Mouse (Mus musculus): ENCODE results near the gene Uqcrc1. TPM values are rescaled to one million over a fixed set of nuclear protein-coding genes. Genes with fewer than 3 reads are reported as not detected.

Uqcrc1 gene
- total RNA-seq (2021) (100 to 1,000 TPM; 546 to 765 TPM), polyA plus RNA-seq (2012; rRNA removed) (797 and 881 TPM in 2 replicates)
- long read RNA-seq, transcript Uqcrc1-201 (13 exons, 1,653 nt) = major isoform, 1,278 of 1,346 reads
- long read RNA-seq, partial matches to known transcripts = 47 of 1,346 reads
- long read RNA-seq, other reads (novel, unspliced or antisense) = 21 of 1,346 reads

DNA sequence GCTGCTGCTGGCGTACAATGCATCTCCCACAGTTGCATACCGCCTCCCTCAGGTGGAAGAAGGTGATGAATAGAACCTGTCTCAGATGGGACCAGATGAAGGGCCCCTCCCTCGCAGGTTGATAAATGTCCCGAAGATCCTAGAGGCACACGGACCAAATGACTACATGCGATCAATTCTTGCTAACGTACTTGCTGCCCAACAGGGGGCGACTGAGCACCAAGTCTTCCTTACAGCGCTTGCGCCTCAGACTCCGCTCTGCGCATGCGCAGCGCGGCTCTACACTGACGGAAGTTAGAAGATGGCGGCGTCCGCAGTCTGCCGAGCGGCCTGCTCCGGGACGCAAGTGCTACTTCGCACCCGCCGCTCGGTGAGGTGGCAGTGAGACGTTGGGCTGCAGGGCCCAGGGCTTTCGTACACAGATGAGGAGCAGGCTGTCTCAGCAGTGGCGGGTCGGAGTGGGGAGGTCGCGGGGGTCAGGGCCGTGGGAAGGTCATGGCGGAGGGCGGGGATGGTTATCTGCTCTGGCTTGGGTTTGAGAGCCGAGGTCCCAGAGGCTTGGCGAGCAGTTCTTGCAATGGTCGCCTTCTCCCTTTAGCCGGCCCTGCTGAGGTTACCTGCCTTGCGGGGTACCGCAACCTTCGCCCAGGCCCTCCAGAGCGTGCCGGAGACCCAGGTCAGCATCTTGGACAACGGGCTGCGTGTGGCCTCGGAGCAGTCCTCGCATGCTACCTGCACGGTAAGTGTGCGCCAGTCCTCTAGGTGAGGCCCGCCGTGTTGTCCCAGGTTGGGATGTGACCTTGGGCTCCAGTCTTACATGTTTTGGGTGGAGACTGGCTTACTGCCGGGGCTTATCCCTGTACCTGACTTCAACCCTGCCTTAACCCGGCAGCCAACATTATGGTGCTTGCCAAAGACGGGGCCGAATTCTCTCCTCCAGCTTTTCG lies at the start of gene Uqcrc1:
TSS of gene Uqcrc1 (plus strand) at position 216 of the 947 bp plus-strand sequence.
- DNase-seq = peak; percentile 93

DNA sequence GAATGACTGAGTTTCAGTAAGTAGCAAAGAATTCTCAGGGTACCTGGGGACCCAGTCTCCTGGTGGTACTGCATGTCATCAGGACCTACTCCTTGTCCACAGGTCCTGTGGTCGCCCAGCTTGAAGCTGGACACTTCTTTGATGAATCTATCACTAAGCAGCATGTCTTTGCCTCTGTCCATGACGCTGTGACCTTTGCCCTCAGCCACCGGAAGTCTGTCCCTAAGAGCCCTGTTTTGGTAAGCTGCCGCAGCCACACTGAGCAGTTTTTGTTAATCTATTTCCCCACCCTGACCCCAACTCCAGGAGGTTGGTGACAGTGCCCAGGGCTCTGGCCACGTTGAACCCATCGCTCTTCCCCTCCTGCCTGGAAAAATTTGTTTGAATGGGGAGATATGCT lies 24.1 kb upstream of the Uqcrc1 start:
- no peak for DNase-seq

GRCm38 (mm10) chr9:108913161-108913560 lies 23.3 kb upstream of the Uqcrc1 start:
- peak; percentile 57 for DNase-seq

DNA sequence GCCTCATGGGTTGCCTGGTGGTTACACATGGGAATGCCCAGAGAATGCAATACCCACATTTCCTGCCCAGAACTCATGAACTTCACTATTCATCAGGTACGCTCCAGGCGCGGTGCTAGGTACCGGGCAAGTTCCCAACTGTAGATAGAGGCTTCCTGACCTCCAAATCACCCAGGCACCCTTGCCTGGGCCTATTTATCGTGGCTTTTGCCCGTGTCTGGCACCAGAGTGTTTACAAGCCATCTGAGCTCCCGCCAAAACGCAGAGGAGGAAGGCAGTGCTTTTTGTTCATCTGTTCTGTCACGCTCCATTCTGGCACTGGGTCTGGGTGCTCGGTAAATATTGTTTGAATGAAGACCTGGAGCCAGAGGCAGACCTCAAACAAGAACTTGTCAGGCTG lies 22.8 kb upstream of the Uqcrc1 start:
- no peak for DNase-seq

DNA sequence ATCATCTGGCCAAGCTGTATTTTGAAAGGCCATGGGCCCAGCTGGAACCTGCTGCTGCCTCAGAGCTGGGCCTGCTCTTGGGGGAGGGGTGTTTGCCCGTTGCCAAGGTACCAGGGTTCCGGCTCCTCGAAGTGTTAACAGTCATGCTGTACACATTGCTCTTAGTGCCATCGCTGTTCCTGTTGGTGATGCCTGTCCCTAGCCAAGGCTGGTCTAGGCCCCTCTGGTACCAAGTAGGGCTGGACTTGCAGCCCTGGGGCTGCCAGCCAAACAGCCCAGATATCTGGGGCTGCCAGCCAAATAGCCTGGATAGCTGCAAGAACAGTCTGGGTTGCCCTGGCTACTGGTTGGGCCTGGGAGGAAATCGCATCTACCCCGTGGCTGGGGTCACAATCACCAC lies 21.9 kb upstream of the Uqcrc1 start, which contains the start of gene Tmem89:
TSS of gene Tmem89 (plus strand) at position 129 of the 400 bp plus-strand sequence.
- no peak for DNase-seq

GRCm38 (mm10) chr9:108925897-108926296 lies 10.5 kb upstream of the Uqcrc1 start:
- peak; percentile 65 for DNase-seq

DNA sequence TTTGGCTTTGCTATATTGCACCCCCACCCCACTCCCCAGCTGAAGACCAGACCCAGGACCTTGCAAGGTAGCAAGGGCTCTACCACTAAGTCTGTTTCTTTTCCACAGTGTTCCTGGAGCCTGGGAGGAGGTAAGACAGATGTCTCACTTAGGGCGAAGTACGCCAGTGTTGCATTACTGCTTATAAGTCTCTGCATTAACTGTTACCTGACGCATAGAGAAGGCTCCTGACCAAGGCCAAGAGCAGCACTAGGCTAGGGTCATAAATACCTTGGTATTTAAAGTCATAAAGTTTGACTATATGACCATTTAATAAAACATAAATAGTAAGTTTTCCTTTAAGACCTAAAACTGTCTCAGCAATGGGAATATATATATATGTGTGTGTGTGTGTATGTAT lies 8.0 kb upstream of the Uqcrc1 start:
- no peak for DNase-seq

DNA sequence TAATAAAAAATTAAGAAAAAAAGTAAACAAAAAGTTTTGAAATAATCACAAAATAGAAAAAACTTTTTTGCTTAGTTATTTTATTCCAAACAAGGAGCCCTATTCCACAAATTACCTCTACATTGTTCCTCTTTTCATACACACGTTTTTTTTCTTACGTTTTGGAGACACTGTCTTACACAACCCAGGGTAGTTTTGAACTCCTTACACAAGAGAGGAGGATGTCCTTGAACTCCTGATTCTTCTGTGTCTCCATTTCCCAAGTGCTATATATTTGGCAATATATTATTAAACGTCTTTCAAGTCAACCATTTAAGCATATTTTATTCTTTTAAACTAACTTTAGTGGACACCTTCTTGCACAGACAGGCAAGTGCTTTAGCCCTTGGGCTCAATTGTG lies 442 bp upstream of the Uqcrc1 start:
- DNase-seq = no peak

DNA sequence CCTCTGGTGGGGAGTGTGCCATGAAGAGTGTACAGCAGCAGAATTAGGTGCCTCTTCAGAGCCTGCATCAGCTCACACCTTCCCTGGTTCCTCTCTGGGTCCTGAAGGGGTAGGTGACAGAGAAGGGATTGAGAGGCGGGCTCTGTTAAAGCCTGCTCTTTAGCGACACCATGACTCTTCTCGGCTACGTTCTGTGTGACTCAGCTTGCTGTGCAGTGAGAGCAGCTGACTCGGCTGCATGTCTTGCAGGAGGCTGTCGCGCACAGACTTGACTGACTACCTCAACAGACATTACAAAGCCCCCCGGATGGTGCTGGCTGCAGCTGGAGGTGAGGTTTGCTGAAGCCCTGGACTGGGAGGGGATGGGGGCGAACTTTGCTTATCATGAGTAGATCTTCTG lies 8.7 kb downstream of the Uqcrc1 start:
- DNase-seq = no peak

GRCm38 (mm10) chr9:108945608-108946007 lies 9.2 kb downstream of the Uqcrc1 start:
- no peak for DNase-seq

DNA sequence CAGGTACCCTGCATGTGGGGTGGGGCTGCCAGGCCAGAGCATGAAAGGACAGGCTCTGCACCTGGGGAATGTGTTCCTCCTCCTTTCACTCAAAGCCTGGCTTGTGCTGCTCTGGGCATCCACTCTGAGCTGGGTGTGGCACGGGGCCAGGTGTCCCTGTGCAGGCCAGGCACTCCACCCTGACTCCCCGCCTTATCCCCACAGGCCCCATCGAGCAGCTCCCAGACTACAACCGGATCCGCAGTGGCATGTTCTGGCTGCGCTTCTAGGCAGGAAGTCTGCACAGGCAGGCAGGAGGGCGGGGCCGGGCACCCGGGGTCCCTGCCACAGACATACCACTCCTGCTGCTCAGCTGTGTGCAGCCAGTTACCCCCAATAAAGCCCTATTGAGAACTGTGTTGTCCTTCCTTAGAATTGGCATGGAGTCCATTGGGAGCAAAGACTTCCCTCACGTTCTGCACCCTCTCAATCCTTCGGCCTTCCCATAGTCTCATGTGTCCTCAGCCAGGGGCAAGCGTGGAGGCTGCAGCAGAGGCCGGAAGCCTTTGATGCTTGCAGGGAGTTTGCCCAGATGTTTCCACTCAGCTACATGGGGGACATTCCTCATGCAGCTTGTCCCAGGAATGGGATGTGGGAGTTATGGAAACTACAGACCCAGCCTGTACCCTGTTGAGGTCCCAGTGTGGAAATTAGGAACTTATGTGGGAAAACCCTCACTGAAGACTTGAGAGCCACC lies 13.0 kb downstream of the Uqcrc1 start:
- no peak for DNase-seq

DNA sequence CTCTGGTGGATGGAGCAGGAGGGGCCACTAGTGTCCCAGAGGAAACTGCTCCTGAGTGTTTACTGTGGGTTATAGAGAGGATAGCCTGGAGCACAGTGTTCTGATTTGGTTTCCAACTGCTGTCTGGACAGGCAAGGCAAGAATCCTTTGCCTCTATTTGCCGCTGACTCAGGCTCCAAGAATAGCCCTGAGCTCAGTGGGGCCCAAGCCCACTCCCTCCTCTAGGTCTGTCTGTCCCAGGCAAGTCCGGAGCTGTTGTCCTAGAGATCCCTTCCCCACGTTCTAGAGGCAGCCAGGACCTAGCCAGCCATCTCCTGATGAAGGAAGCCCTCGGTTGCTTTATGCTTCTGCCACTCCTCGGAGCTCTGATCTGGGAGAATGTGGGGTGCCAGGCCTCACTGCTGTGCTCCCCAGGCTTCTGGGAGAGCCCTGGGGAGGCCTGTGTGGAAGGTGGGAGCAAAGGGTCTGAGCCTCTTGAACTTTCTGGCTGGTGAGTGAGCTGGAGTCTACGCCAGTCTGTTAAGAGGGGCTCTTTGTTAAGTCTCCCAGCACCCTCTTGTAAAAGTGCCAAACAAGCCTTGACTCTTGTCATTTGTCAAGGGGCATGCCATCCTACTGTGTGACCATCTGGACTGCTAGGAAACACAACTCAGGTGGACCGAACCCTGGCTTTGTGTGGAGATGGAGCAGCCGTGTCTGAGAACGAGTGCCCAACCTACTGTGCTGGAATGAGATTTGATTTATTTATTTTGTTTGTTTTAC lies 13.7 kb downstream of the Uqcrc1 start:
- no peak for DNase-seq

GRCm38 (mm10) chr9:108953081-108953636 lies 16.7 kb downstream of the Uqcrc1 start, which contains the start of gene Col7a1:
TSS of gene Col7a1 (plus strand) at chr9:108953586.
- DNase-seq = peak; percentile 15

DNA sequence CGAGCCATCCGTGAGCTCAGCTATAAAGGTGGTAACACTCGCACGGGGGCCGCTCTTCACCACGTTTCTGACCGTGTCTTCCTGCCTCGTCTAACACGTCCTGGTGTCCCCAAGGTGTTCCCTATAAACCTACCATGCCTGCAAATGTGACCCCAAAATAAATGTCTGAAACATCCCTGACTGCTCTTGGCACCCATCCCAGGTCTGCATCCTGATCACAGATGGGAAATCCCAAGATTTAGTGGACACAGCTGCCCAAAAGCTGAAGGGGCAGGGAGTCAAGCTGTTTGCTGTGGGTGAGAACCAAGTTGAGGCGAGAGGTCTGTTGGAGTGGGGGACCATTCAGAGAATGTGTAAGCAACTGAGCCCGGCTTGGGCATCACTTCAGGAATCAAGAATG lies 18.8 kb downstream of the Uqcrc1 start:
- DNase-seq = no peak

DNA sequence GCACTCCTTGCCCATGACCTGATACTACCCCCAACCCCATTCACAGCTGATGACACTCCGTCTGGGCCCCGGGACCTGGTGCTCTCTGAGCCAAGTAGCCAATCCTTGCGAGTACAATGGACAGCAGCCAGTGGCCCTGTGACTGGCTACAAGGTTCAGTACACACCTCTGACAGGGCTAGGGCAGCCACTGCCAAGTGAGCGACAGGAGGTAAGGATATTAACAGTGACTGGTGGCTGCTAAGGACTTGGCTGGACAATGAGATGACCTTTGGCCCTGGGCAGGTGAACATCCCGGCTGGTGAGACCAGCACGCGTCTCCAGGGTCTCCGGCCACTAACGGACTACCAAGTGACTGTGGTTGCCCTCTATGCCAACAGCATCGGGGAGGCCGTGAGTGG lies 19.4 kb downstream of the Uqcrc1 start:
- no peak for DNase-seq

DNA sequence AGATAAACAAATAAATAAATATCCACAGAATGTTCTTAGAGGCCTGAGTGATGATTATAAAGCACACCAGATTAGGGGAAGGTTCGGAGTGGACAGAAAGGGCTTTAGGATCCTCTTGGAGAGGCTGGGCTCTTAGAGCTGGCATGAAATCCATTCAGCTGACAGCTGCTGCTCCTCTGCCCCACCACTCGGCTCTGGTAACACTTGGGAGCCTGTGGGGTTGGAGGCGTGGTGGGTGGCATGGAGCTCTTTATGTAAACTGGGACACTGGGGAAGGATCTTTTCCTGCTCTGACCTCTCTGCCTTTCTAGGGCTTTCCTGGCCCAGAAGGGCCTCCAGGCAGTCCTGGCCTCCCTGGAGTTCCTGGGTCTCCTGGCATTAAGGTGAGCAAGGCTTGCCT lies 27.1 kb downstream of the Uqcrc1 start:
- DNase-seq = no peak

DNA sequence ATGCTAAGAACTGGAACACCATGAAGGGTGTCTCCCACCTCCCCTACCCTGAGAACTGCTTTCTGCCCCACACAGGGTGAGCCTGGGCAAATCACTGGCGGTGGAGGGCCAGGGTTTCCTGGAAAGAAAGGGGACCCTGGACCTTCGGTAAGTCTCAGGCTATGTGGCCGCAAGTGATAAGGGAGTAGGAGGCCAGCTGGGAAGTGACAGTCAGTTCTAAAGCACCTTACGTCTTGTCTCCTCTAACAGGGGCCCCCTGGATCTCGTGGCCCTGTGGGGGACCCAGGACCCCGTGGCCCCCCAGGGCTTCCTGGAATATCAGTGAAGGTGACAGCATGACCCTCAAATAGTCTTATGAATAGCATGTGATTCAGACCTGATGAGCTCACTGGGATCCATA lies 27.9 kb downstream of the Uqcrc1 start:
- DNase-seq = no peak

DNA sequence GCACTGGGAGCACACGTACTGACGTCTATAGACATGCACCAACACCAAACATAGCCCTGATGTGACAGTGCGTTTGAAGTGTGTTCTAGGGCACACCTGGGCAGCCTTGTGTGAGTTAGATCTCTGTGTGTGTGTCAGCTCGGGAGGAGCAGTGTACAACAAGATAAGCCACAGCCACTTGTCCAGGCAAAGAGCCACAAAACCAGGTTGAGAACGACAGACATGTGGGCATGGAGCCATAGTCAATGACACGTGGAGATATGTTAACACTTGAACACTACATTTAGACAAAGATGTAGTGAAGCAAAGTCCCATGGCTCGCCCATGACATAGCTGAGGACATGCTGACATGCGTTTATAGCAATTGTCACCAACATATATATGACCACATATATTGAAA lies 34.2 kb downstream of the Uqcrc1 start:
- DNase-seq = no peak

DNA sequence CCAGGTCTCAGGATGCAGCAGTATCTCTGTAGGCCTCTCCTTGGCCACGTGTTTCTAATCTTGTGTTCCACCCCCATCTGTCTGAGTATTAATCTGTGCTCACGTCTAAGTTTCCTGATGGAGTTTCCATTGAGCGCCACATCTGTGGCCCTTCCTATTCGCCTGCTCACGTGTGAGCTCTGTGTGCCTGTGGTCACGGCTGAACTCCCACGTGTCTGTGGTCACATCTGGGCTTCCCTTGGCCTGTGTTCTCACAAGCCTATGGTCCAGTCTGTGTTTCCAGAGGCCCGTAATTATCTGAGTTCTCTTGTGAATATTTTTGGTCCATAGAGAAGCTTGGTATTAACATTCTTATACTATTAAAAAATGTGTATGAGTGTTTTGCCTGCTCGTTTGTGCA lies 40.0 kb downstream of the Uqcrc1 start:
- no peak for DNase-seq

- peak; percentile 53 for DNase-seq
Measured at GRCm38 (mm10) chr9:108977966-108978365, 41.5 kb downstream of the Uqcrc1 start.

GRCm38 (mm10) chr9:108982498-108982897 lies 46.1 kb downstream of the Uqcrc1 start:
- peak; percentile 84 for DNase-seq

DNA sequence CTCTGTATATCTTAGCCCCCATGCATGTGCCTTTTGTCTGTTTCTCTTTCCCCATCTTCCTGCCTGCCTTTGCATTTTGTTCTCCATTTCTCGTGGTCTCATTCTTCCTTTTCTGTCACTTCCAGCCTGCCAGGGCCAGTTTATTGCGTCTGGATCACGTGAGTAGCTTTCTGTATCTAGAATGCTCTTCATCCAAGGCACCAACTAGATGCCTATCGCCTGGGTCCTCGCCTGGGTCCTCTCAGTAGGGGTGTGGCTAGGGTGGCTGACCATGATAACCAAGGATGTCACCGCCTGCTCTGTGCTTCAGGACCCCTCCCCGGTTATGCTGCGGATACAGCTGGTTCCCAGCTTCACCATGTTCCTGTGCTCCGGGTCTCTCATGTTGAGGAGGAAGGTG lies 46.8 kb downstream of the Uqcrc1 start:
- DNase-seq = no peak
